Mouse (Mus musculus) right cerebral cortex, postnatal 4 days (tissue): ENCODE data around the gene Gfral.

Experiments used
- DNase-seq: peaks from one replicate; pipeline ENCODE4 v3.0.0-alpha.2; 2022

Gfral gene

DNA sequence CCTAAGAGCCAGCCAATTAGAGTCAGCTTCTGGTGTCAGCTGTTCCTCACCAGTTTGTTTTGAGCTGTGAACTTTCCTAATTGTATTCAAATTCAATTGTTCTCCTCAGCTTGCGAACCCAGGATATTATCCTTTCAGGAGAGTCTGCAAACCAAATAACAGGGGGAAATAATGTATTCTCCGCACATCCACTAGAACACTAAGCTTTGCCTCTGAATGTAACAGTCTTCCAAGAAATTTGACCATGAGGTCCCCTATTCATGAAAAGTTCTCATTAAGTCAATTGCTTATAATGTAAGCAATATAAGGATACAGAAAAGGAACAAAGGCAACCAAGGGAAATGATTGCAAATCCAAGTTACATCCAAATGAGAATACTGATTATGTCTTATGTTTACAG lies at the start of gene Gfral:
TSS of gene Gfral (minus strand) at position 101 of the 400 bp plus-strand sequence.
- DNase-seq: no peak

DNA sequence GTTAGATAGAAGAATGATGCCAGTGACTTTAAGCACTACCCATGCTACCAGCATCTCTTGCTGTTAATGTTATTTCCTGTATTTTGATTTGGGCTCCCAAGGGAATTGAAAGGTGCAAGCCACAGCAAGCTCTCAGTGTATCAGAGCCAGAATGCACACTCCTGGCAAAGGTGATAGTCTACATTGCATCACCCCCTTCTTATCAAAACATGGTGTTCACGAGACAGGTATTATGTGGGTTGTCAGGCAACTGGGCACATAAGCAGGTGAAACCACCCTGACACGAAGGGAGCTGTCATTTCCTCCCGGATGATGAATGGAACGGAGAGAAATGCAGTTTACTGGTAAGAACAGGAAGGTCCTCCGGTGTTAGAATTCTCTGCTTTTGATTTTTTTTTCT lies 44.3 kb upstream of the Gfral start:
- DNase-seq: no peak

DNA sequence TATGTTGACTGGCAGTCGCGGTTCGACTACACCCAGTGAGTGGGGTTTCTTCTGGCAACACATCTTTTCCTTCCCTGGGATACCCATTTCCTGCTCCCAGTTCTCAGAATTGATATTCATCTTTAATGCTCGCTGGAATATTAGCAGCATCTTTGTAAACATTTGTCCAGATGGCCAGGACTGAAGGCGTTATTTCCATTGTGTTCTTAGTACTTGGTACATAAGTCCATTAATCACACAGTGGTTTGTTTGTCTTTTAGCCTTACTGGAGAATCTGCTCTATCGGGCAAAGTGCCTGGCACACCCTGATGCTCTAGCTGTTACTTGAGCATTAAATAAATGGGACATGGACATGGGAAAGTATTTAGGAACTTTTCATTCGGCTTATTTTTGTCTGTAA lies 39.1 kb upstream of the Gfral start:
- no peak for DNase-seq

DNA sequence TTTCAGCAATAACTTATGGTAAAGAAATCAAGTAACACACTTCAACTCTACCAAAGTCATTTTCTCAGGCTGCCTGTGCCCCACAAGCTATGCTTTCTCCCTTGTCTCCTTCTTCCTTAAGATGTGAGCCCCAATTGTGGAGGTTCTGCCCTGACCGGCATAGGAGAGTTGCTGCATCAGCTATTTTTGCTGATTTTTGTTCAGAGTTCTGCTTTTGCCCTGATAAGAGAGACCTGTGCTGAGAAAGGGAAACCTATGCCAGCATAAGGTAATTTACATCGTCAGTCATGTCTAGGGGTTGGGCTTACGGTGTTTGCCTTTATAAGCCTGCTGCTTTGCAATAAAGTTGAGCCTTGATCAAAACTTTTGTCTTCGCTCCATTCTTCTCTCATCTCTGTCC lies 38.7 kb upstream of the Gfral start:
- no peak for DNase-seq

DNA sequence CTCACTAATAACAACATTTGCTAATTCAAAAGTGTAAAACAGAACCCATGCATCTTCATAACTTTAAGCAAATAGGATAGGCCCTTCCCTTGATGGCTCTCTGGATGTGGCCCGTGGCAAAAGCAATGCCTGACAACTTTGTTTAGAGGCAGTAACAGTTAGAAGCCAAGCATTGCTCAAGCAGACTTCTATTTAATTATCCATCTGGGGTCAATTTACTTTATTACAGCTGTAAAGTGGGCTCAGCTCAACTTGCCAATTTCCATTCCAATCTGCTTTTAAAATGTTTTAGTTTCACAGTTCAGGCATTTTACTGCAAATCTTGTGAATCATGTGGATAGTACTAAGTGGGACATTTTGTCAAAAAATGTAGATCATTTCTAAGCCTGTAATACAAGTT lies 28.9 kb upstream of the Gfral start:
- no peak for DNase-seq

DNA sequence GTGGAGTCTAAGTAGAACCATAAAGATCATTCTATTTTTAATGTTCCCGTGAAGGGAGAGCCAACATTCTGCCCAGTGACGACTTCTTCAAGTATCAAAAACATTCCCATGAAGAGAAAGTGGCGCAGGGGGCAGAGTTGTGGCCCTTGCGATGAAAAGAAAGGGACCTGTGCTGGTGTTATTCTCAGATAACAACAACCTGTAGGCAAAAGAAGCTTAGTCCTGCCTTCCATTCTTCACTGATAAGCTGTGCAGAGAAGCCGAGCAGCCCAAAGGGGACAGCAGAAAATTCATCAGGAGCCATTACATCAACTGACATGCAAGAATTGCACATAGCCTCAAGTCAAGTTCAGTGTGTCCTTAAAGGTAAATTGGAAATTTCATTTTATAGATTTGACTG lies 24.5 kb upstream of the Gfral start:
- no peak for DNase-seq

DNA sequence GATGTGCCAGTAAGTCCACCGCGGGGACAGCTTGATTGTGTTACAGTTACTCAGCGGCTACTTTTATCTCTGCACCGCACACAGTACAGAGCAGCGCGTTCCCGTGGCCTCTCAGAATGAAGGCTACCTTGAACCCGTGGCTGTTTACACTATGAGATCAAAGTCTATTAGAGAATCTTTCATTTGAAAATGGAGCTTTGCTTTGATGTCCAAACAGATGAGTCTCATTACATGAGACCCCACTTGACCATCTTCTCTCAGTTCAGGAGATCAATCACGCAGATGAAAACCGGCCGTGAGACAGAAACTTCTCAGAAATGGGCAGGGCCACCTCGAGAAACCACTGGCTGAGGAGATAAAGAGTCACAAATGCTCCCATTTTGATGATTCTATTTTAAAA lies 23.8 kb upstream of the Gfral start:
- DNase-seq: no peak

DNA sequence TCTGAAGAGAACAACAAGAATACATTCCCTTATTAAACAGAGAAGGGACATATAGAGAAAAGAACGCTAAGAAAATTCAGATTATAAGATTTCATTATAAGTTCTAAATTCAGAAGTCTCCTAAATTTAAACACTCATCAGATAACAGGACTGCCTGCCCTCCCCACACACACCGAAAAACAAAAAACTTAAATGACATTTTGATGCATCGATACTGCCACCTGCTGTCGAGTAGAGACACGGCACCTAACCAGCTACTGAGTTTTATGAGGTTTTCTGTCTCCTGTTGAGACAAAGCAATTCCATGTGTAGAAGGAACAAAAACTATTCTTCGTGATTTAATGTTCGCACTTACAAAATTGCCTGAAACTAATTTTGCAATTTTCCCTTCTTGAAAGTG lies 23.2 kb upstream of the Gfral start:
- peak; percentile 57 for DNase-seq

DNA sequence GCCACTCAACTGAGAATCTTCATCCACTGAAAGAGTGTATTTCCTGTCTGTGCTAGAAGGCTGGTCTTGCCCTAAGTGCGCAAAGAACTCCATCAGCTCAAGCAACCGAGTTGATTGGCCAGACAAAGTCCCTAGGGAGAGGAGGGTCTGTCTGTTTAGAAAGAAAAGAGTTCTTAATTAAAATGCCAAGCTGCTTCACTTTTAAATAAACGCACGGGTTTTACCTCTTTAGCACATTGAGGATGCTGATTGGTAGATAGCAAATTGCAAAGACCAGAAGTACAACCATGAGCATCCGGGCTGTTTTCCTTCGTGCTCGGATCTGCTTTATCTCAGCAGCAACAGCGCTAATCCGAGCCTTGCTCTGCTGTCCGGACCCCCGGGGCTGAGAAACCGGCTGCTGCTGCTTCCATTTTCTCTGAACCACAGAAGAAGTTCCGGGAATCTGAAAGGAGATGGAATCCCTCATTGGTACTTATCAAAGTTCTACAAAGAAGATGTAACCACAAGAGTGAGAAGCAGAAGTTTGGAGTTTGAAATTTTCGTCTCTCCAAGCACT lies 22.6 kb upstream of the Gfral start:
- DNase-seq: peak; percentile 17

DNA sequence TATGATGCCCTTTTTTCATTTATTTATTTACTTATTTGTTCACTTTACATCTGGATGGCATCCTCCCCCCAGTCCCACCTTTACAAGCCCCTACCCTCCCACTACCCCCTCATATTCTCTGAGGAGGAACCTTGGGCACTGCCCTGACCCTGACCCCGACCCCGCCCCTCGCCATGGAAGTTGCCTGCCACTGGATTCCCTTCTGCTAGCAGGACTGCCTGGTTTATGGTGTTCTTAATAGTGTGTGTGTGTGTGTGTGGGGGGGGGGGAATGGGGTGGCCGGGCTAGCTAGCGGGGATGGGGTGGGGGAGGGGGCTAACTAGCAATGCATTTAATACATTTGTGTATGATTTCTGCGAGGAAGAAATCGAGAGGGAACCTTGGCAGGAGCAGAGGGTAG lies 21.4 kb upstream of the Gfral start:
- no peak for DNase-seq

DNA sequence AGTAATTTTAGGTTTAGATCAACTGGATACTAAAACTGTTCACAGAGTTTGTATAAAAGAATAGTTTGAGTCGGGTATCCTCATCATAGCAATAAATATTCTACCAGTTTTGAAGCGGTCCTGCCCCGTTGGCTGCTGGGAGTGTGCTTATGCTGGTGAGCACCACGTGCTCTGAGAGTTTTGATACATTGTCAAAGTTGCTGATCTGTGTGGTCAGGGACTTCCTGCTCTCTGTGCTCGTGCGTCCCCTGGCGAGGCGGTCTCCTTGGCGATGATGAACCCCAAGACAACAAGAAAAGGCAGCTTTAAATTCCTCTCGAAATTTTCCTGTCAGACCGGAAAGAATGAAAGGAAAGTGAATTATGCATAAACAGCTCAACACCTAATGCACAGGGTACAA lies 16.9 kb upstream of the Gfral start:
- DNase-seq: no peak

DNA sequence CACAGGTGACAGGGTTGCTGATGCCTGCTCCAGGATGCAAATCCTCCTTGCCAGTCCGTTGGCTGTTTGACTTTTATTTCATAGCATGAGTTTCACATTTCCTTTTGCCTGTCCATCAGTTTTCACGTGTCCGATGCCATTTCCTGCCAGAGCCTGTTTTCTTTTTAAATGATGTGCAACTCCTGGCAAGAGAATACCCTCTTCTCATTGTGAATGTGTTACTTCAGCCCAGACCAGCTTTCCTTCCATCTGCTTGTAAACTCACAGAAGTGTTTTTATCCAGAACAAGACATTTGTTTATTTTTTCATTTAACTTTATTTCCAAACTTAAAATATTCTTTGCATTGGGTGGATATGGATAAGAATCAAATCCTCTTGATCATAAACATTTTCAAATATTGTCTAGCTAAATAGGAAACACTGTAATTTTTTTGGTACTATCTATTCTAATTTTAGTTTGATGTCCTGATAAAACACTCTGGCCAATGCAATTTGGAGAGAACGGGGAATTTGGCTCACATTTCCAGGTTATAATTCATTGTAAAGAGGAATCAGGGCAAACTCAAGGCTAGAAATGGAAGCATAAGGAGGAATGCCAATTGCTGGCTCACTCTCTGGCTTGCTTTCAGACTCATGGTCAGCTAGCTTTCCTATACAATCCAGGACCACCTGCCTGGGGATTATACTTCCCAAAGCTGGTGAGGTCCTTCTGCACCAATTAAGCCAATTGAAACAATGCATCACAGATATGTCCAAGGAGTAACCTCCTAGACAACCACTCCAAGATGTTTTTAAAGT lies 3.9 kb upstream of the Gfral start:
- DNase-seq: no peak

DNA sequence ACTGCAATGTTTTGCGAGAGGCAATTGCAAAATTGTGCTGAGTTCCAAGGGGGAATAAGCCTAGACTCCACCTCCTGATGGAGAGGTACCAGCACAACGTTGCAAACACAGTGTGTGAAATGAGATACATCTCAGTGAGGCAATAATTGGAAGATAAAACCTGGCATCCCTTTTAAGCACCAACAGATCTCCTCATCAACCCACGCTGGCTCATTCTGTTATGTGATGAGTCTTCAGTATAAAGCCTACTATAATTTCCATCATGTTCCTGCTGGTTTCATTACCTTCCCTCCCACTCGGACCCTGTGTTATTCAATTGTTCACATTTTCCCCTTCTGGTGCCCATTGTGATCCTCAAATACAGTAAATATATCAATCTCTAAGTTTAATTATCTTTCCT lies 1.2 kb upstream of the Gfral start:
- no peak for DNase-seq

DNA sequence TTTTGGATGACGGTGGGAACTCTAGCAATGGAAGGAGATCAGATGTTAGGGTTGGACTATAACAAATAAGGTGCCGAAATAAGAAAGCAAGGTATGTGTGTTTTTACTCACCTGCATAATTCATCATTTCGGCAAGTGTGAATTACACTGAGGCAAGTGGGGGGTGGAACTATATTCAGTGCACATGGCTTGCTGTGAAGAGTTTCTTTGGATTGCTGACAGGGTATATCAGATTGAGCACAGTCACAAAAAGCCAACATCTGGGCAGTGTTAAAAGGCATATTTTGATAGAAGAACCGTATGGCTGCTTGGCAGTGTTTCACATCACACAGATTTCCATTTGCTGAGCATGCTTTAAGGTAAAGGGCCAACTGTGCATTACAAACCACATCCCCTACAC lies 16.5 kb downstream of the Gfral start:
- no peak for DNase-seq

DNA sequence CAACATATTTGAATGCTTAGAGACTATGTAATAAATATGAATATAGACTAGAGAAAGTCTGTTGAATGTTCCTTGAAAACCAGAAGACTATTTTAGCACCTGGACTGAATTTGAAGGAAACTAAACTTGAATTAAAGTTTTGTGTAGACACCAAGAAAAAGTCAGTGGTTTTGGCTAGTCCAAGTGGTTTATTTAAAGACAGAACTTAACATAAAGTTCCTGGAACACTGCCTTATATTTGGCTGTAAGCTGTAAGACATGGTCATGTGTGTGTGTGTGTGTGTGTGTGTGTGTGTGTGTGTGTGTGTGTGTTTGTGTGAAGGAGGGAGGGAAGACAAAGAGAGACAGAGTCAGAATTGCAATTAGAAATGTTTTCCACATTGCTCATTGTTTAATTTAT lies 34.2 kb downstream of the Gfral start:
- DNase-seq: no peak

DNA sequence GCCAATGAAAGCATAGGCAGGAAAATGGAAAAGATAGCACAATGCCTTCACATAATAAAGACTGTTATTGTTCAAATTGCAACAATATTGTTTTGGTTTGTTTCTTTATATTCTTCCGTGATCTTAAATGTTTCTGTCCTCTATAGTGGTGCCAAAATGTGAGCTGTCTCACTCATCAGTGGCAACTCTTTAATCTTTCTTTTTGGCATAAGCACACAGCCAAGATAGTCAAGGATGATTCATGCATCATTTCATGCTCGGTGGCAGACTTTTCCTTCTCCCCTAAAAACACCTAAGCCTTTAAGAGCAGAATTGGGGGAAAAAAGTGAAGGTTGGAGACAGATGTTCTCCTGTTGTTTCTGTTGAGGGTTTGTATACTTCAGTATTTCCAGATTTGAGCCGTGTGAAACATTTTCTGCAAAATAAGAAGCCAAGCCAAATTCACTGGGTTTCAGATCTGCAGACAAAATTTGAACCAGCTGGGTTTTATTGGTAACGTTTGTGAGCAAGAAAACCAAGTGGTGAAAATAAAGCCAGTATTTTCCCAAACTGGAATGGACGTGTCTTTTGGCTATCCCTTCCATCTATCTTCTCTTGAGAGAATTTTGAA lies 40.7 kb downstream of the Gfral start:
- no peak for DNase-seq

DNA sequence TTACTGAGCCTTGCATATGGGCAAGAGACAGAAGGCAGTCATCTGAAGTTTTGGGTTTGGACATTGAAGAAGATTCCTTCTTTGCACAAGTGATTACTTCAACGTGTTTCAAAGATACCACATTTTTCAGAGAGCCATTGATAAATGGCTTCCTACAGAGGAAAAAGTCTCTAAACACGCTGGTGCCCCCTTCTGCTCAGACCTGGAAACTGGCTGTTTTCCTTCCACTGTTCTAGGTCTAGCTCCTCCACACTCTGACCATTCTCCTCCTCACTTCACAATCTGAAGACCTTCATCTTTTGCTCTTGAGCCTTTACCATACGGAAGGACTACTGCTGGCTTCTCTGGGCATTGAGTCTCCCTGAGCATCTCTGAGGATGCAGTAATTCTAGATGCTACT lies 45.1 kb downstream of the Gfral start:
- DNase-seq: peak; percentile 14

DNA sequence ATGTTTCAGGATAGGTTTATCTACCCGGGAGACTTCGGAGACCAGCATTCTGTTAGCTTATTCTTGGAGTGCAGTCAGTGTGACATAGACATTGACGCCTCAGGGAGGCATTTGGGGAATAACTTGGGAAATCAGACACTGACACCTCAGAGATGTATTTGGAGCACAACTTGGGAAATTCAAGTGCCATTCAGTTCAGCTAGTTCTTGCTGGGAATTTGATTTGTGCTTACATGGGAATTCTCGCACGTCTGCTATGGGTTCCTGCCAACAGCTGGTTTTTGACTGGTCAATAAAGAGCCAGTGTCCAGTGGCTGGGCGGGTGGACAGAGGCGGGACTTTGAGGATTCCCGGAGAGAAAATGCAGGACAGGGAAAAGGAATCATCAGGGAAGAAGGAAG lies 51.0 kb downstream of the Gfral start:
- no peak for DNase-seq

DNA sequence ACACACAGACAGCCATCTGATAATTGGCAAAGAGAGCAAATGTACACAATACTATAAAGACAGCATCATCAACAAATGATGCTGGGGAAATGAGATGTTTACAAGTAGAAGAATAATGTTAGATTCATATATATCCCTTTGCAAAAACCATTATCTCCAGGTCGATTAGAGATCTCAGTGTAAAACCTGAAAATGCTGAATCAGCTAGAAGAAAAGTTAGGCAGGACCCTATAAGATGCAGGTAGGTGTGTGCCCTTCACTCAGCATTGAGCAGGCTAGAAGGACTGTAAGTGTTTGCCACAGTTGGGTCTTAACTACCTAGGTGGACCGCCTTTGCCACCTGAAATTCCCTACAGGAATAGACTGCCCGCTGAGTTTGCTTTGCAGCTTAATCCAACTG lies 67.9 kb downstream of the Gfral start:
- DNase-seq: no peak

DNA sequence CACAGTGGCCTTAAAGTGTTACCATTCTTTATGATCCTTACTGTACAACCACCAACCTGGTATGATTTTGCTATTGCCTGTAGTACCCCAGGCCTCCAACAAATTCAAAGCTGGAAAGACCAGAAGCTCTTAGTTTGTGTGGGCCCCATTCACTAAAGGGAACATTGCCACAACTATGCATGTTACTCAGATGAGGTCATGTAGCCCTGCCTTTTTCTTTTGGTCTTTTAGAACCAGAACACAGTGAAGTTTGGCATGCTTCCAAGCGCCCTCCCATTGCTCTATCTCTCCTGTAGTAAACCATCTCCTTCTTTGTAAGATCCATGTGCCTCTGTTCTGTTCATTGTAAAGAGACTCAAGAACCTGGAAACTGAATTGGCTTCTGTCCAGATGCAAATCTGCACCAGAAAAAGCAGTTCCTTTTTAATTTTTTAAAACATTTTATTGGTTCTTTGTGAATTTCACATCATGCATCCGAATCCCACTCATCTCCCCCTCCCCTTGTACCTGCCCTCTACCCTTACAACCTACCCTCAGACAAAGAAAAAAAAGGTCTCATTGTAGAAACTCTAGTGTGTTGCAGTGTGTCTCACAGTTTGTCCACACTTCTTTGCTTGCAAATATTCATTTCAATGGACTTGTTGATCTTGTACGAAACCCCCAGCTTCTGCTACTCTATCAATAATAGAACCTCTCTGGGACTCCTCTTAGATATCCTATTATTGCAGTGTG lies 74.9 kb downstream of the Gfral start:
- DNase-seq: peak; percentile 8

DNA sequence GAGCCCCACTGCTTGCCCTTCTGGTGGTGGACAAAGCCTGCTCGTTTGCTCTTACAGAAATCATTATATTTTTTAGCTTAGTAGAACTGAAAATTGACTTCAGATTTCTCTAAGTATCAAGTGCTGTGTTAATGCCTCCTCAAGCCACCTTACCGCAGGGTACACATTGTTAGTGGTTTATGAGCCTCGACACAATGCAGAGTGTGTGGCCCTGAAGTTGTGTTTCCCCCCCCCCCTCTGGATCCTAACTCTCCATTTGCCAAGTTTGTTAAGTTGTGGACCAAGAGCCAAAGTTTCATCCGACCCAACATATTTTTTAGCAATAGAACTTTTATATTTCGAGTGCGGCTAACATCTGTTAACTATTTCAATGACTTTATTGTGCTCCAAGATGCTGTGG lies 79.4 kb downstream of the Gfral start:
- DNase-seq: no peak

DNA sequence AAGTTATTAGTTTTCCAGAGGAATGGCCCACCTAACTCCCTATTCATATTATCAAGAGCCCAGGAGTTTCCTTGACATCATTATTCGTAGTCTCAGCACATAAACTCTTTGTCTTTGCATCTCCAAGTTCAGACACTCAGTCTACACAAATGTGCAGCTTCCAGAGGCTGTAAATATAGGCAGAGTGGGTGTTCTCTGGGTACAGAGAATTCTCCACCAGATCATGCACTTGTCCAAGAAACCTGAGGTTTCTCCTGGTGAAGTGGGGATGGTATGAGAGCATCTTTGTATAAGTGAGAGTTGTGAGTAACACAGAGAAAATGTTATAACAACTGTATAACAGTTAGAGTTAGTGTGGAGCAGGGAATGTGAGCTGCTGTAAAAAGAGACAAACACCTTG lies 84.1 kb downstream of the Gfral start:
- DNase-seq: no peak

DNA sequence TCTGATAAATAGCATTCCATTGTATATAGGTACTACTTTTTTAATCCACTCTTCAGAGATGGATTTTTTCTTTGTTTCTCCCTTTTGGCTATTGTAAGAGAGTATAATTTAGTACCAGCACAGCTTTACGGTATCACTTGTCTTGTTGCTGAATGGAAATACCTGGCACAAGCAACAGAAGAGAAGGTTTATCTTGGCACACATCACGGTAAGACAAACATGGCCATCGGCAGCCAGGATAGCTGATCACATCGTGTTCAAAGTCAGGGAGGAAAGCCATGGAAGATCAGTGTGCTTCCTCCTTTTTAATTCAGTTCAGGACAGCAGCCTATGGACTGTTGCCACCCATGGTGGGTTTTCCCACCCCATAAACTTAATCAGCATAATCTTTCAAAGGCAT lies 89.2 kb downstream of the Gfral start:
- no peak for DNase-seq

DNA sequence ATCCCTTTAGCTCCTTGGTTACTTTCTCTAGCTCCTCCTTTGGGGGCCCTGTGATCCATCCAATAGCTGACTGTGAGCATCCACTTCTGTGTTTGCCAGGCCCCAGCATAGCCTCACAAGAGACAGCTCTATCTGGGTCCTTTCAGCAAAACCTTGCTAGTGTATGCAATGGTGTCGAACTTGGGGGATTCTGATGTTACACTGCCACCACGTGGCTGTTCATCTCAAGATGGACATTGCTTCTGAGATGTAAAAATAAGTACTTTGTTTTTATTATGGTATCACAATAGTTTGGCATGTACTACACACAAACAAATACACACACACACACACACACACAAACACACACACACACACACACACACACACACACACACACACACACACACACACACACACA lies 90.6 kb downstream of the Gfral start:
- DNase-seq: peak; percentile 62
